Mouse (Mus musculus) stomach, postnatal 0 days (tissue): ENCODE results near the gene Il21. TPM values are rescaled to one million over a fixed set of nuclear protein-coding genes. Genes with fewer than 3 reads are reported as not detected.

ENCODE experiments used
- ATAC-seq: fragments of 200-750 bp; cut with Nextera tagmentation; 2 replicates; pipeline ENCODE4 v1.8.0; 2017; ENCODE audit not compliant: low FRiP score, low TSS enrichment
- DNase-seq: peaks from one replicate; pipeline ENCODE4 v3.0.0-alpha.2; 2016; ENCODE audit warnings: low spot score
- H3K27ac ChIP-seq: fragments of 300-500 bp; sonication (generic); replicated peaks from 2 replicates; pipeline ENCODE4 v1.5.1; 2014; ENCODE audit warnings: mild to moderate bottlenecking, control low read depth
- H3K27me3 ChIP-seq: fragments of 300-500 bp; sonication (generic); 2 replicates; pipeline ENCODE4 v1.6.1; 2014; ENCODE audit warnings: low read length; ENCODE audit not compliant: control insufficient read depth, insufficient read depth
- H3K36me3 ChIP-seq: fragments of 300-500 bp; sonication (generic); 2 replicates; pipeline ENCODE4 v1.6.1; 2014; ENCODE audit warnings: low read length, mixed read lengths; ENCODE audit not compliant: control insufficient read depth, insufficient read depth
- H3K4me1 ChIP-seq: fragments of 300-500 bp; sonication (generic); replicated peaks from 2 replicates; pipeline ENCODE4 v1.6.1; 2014; ENCODE audit warnings: antibody characterized with exemption; ENCODE audit not compliant: control insufficient read depth, insufficient read depth
- H3K4me2 ChIP-seq: fragments of 300-500 bp; sonication (generic); replicated peaks from 2 replicates; pipeline ENCODE4 v1.6.1; 2014; ENCODE audit warnings: low read depth, mild to moderate bottlenecking, control low read depth, moderate library complexity
- H3K4me3 ChIP-seq: fragments of 300-500 bp; sonication (generic); 2 replicates; pipeline ENCODE4 v1.5.1; 2014; ENCODE audit warnings: low read depth, low read length, control low read depth
- H3K9ac ChIP-seq: fragments of 300-500 bp; sonication (generic); 2 replicates; pipeline ENCODE4 v1.6.1; 2014; ENCODE audit warnings: mild to moderate bottlenecking, low read length, control low read depth, mixed read lengths
- H3K9me3 ChIP-seq: fragments of 300-500 bp; sonication (generic); 2 replicates; pipeline ENCODE4 v1.6.1; 2016; ENCODE audit warnings: low read length; ENCODE audit not compliant: control insufficient read depth
- CTCF ChIP-seq: IDR thresholded peaks from 2 replicates; pipeline ENCODE4 v1.5.1; 2016; ENCODE audit warnings: antibody characterized with exemption, low read depth, mild to moderate bottlenecking, moderate library complexity
- EP300 ChIP-seq: optimal IDR thresholded peaks from 2 replicates; pipeline ENCODE3; 2016; ENCODE audit warnings: antibody characterized with exemption
- WGBS: fragments of 180-500 bp; shearing (Covaris S2); extraction: QIAGEN DNeasy Blood & Tissue Kit; methylation state at CpG from one replicate; pipeline ENCODE4 v1.1.7; 2014; 5-methylcytosine and 5-hydroxymethylcytosine counted together
- polyA plus RNA-seq: library from polyadenylated mRNA; unstranded; fragments of >200 nt; fragmentation: Nextera tagmentation; extraction: Ambion mirVana; gene quantifications from 2 replicates; pipeline ENCODE4 v1.2.1, GENCODE M21; 2015

Il21 gene
- polyA plus RNA-seq, 1 experiment from 2014 or later = not detected

GRCm38 (mm10) chr3:37203984-37204428, 28.4 kb downstream of the Il21 start:
- no peaks in the 10 kb centered on the region for H3K9me3 ChIP-seq
- ATAC-seq (peak; percentile 74), DNase-seq (peak; percentile 82)
- 0 out of 2 replicates have a peak overlapping the region, but pooled peaks have one; percentile 18 for H3K27ac ChIP-seq
- peak overlapping the region; percentile 63 for H3K4me3 ChIP-seq
- H3K4me1 ChIP-seq = no peaks in the 10 kb centered on the region
- H3K36me3 ChIP-seq = no peaks in the 10 kb centered on the region
- TF ChIP-seq CTCF (peak; percentile 97), EP300 (no peak)
- under 1% methylated on average over 11 of the region's 11 CpGs for WGBS
- H3K27me3 ChIP-seq = no peaks in the 10 kb centered on the region
- peak overlapping the region; percentile 68 for H3K9ac ChIP-seq
- peak overlapping the region; percentile 92 for H3K4me2 ChIP-seq

- Histone ChIP-seq H3K4me1 (no peaks in the 10 kb centered on the region), H3K27ac (no peak overlapping the region), H3K9ac (no peak overlapping the region), H3K36me3 (no peaks in the 10 kb centered on the region), H3K9me3 (no peaks in the 10 kb centered on the region), H3K27me3 (no peaks in the 10 kb centered on the region), H3K4me2 (no peak overlapping the region), H3K4me3 (no peak overlapping the region)
- WGBS = 87% methylated on average over 7 of the region's 7 CpGs
- ATAC-seq (no peak), DNase-seq (no peak)
- TF ChIP-seq CTCF = no peak
- TF ChIP-seq EP300 = no peak
Measured at GRCm38 (mm10) chr3:37202856-37203255, 29.6 kb downstream of the Il21 start.

DNA sequence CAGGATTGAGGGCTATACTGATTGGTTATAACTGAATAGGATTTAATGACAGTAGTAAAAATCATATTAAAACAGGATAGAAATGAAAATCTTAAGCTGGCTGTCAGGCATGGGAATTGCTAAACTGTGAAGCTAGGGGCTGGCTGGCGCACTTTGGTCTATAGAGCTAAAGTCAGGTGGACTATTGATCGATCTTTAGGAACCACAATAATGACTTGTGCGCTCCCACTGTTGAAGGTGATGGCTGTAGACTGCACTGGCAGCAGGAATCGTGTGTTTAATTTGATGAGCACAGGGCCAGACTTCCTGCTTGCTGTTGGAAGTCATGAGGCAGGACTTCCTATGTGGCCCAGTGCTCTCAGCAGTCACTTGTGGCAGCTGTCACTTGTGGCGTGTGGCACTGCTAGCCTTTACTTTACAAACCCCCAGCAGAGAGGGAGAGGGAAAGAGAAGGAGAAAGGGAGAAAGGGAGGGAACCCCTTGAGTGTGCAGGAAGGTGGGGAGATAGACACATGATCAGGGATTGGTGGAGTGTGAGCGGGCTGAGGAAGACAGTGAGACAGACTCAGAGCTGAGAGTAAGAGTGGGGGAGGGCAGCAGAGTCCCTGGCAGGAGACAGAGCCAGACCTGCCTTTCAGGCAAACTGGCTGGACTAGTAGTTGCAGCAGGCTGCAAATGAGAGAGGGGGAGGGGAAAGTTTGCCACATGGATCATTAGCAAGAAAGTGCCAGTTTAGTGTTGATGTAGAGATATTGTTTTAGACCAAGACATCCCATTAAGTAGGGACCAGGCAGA, 31.1 kb downstream of the Il21 start:
- Histone ChIP-seq H3K36me3 (no peaks in the 10 kb centered on the region), H3K27ac (no peak overlapping the region), H3K9ac (no peak overlapping the region), H3K27me3 (no peaks in the 10 kb centered on the region), H3K4me3 (no peak overlapping the region), H3K4me2 (no peak overlapping the region), H3K4me1 (no peaks in the 10 kb centered on the region), H3K9me3 (no peaks in the 10 kb centered on the region; the same call in 1 of the 2 replicates)
- DNase-seq = no peak
- 45% methylated on average over 6 of the region's 6 CpGs for WGBS
- TF ChIP-seq EP300 = no peak
- no peak for TF ChIP-seq CTCF
- 0 out of 2 replicates have a peak, but pooled peaks have one; percentile 45 for ATAC-seq

DNA sequence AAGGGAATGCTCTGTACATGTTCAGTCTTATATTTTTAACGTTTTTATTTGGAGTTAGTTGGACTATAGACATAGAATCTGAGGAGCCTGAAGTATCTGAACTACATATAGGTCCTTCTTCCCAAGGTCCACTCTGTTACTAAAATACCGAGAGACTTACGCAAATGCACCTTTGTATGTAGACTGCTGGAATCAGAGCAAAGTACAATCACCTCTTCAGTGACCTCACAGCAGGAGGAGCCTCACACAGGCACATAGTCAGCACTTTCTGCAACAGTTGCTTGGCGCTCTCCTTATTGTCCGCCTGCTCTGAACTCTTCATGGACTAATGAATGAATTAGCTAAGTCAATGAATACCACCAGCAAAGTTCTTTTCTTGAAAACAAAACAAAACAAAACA, 34.1 kb downstream of the Il21 start:
- Histone ChIP-seq H3K4me2 (no peak overlapping the region), H3K9ac (no peak overlapping the region), H3K27ac (no peak overlapping the region), H3K4me1 (no peaks in the 10 kb centered on the region), H3K9me3 (no peaks in the 10 kb centered on the region; the same call in 1 of the 2 replicates), H3K4me3 (no peak overlapping the region), H3K27me3 (no peaks in the 10 kb centered on the region), H3K36me3 (no peaks in the 10 kb centered on the region)
- TF ChIP-seq EP300 (no peak), CTCF (no peak)
- DNase-seq = no peak
- ATAC-seq = no peak
- 88% methylated on average over 5 of the region's 5 CpGs for WGBS

- DNase-seq = no peak
- H3K36me3 ChIP-seq = no peaks in the 10 kb centered on the region
- no peak for ATAC-seq
- 43% methylated on average over 2 of the region's 2 CpGs for WGBS
- H3K27me3 ChIP-seq = no peaks in the 10 kb centered on the region
- TF ChIP-seq EP300 = no peak
- no peak for TF ChIP-seq CTCF
- H3K4me1 ChIP-seq = no peaks in the 10 kb centered on the region
- H3K27ac ChIP-seq = no peak overlapping the region
- no peak overlapping the region for H3K4me3 ChIP-seq
- H3K4me2 ChIP-seq = no peak overlapping the region
- H3K9me3 ChIP-seq = no peaks in the 10 kb centered on the region
- no peak overlapping the region for H3K9ac ChIP-seq
Measured at GRCm38 (mm10) chr3:37191953-37192352, 40.5 kb downstream of the Il21 start.

DNA sequence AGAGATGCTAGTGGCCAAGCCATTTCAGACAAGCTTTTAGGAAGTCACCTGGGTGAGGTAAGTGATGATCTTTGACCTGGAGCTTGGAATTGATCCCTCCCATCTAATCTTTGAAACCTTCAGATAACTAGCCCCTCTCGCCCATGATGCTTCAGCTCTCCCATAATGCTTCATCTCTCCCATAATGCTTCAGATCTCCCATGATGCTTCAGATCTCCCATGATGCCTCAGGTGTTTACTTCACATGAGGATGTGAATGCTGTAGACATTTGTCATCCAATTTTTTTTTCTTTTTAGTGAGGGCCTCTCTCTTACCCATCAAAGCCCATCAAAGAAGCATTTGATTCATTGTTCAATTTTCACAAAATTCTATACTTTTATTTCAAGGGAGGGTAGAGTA, 46.9 kb downstream of the Il21 start:
- TF ChIP-seq EP300 (no peak), CTCF (no peak)
- Histone ChIP-seq H3K27me3 (no peaks in the 10 kb centered on the region), H3K27ac (no peak overlapping the region), H3K4me1 (no peaks in the 10 kb centered on the region), H3K9me3 (no peaks in the 10 kb centered on the region), H3K9ac (no peak overlapping the region), H3K4me3 (no peak overlapping the region), H3K4me2 (no peak overlapping the region), H3K36me3 (no peaks in the 10 kb centered on the region)
- DNase-seq = no peak
- WGBS = 81% methylated on average over 1 of the region's 1 CpGs
- ATAC-seq = no peak
